Mouse (Mus musculus): ENCODE measurements around the gene Cav3. TPM values are rescaled to one million over a fixed set of nuclear protein-coding genes. Genes with fewer than 3 reads are reported as not detected.

Cav3 gene
- polyA plus RNA-seq, 2 experiments: not detected

GRCm38 (mm10) chr6:112510346-112510745 lies 51.0 kb downstream of the Cav3 start:
- 55% methylated on average over 4 of the region's 4 CpGs for WGBS (ENCODE audit: insufficient replicate concordance)
- no peak overlapping the region for H3K4me3 ChIP-seq (ENCODE audit: insufficient read depth in 1 of 2, low read depth in 2 of 2, low read length in 2 of 2)
- H3K9ac ChIP-seq (replicated peaks): no peak overlapping the region
- H3K4me1 ChIP-seq (replicated peaks; ENCODE audit: control insufficient read depth in 2 of 2, insufficient read depth in 2 of 2, low read length in 1 of 2): no peaks in the 10 kb centered on the region
- no peaks in the 10 kb centered on the region for H3K27me3 ChIP-seq (ENCODE audit: control insufficient read depth, insufficient read depth, low read length)
- no peak for DNase-seq (ENCODE audit: low read depth in 3 of 3, low spot score in 3 of 3)
- no peaks in the 10 kb centered on the region for H3K9me3 ChIP-seq (ENCODE audit: control insufficient read depth, low read length)
- no peaks in the 10 kb centered on the region for H3K36me3 ChIP-seq (replicated peaks; ENCODE audit: control insufficient read depth, insufficient read depth, low read depth)
- TF ChIP-seq EP300 (IDR thresholded peaks at IDR 0.05; ENCODE audit: low read depth) (no peak), CTCF (IDR thresholded peaks at IDR 0.05; ENCODE audit: low read depth) (no peak)
- no peak for ATAC-seq (ENCODE audit: insufficient read depth)
- H3K4me2 ChIP-seq (ENCODE audit: low read depth): no peak overlapping the region
- no peak overlapping the region for H3K27ac ChIP-seq

GRCm38 (mm10) chr6:112514591-112514990 lies 55.3 kb downstream of the Cav3 start:
- Histone ChIP-seq H3K9me3 (ENCODE audit: control insufficient read depth, low read length) (no peaks in the 10 kb centered on the region), H3K4me2 (ENCODE audit: low read depth) (no peak overlapping the region), H3K27me3 (ENCODE audit: control insufficient read depth, insufficient read depth, low read length) (no peaks in the 10 kb centered on the region), H3K4me3 (ENCODE audit: insufficient read depth in 1 of 2, low read depth in 2 of 2, low read length in 2 of 2) (no peak overlapping the region), H3K36me3 (replicated peaks; ENCODE audit: control insufficient read depth, insufficient read depth, low read depth) (no peaks in the 10 kb centered on the region), H3K4me1 (replicated peaks; ENCODE audit: control insufficient read depth in 2 of 2, insufficient read depth in 2 of 2, low read length in 1 of 2) (no peaks in the 10 kb centered on the region), H3K9ac (replicated peaks) (no peak overlapping the region), H3K27ac (no peak overlapping the region)
- WGBS (ENCODE audit: insufficient replicate concordance): 70% methylated on average over 6 of the region's 6 CpGs
- TF ChIP-seq CTCF (IDR thresholded peaks at IDR 0.05; ENCODE audit: low read depth) (no peak), EP300 (IDR thresholded peaks at IDR 0.05; ENCODE audit: low read depth) (no peak)
- ATAC-seq (ENCODE audit: insufficient read depth): no peak
- no peak for DNase-seq (ENCODE audit: low read depth in 3 of 3, low spot score in 3 of 3)

GRCm38 (mm10) chr6:112516496-112516895 lies 57.2 kb downstream of the Cav3 start:
- Histone ChIP-seq H3K36me3 (replicated peaks; ENCODE audit: control insufficient read depth, insufficient read depth, low read depth) (no peaks in the 10 kb centered on the region), H3K27ac (no peak overlapping the region), H3K4me1 (replicated peaks; ENCODE audit: control insufficient read depth in 2 of 2, insufficient read depth in 2 of 2, low read length in 1 of 2) (no peaks in the 10 kb centered on the region), H3K9ac (replicated peaks) (no peak overlapping the region), H3K9me3 (ENCODE audit: control insufficient read depth, low read length) (no peaks in the 10 kb centered on the region), H3K4me3 (ENCODE audit: insufficient read depth in 1 of 2, low read depth in 2 of 2, low read length in 2 of 2) (no peak overlapping the region), H3K4me2 (ENCODE audit: low read depth) (no peak overlapping the region), H3K27me3 (ENCODE audit: control insufficient read depth, insufficient read depth, low read length) (no peaks in the 10 kb centered on the region)
- ATAC-seq (ENCODE audit: insufficient read depth) (no peak), DNase-seq (ENCODE audit: low read depth in 3 of 3, low spot score in 3 of 3) (no peak)
- 33% methylated on average over 1 of the region's 1 CpGs for WGBS (ENCODE audit: insufficient replicate concordance)
- TF ChIP-seq CTCF (IDR thresholded peaks at IDR 0.05; ENCODE audit: low read depth) (no peak), EP300 (IDR thresholded peaks at IDR 0.05; ENCODE audit: low read depth) (no peak)

GRCm38 (mm10) chr6:112517572-112517971 lies 58.3 kb downstream of the Cav3 start:
- TF ChIP-seq CTCF (IDR thresholded peaks at IDR 0.05; ENCODE audit: low read depth): no peak
- TF ChIP-seq EP300 (IDR thresholded peaks at IDR 0.05; ENCODE audit: low read depth): no peak
- no peaks in the 10 kb centered on the region for H3K27me3 ChIP-seq (ENCODE audit: control insufficient read depth, insufficient read depth, low read length)
- ATAC-seq (ENCODE audit: insufficient read depth) (no peak), DNase-seq (ENCODE audit: low read depth in 3 of 3, low spot score in 3 of 3) (no peak)
- H3K4me2 ChIP-seq (ENCODE audit: low read depth): no peak overlapping the region
- no peak overlapping the region for H3K27ac ChIP-seq
- no peaks in the 10 kb centered on the region for H3K36me3 ChIP-seq (replicated peaks; ENCODE audit: control insufficient read depth, insufficient read depth, low read depth)
- WGBS (ENCODE audit: insufficient replicate concordance): 50% methylated on average over 3 of the region's 3 CpGs
- H3K9ac ChIP-seq (replicated peaks): no peak overlapping the region
- no peaks in the 10 kb centered on the region for H3K4me1 ChIP-seq (replicated peaks; ENCODE audit: control insufficient read depth in 2 of 2, insufficient read depth in 2 of 2, low read length in 1 of 2)
- no peaks in the 10 kb centered on the region for H3K9me3 ChIP-seq (ENCODE audit: control insufficient read depth, low read length)
- no peak overlapping the region for H3K4me3 ChIP-seq (ENCODE audit: insufficient read depth in 1 of 2, low read depth in 2 of 2, low read length in 2 of 2)

GRCm38 (mm10) chr6:112517991-112518390 lies 58.7 kb downstream of the Cav3 start:
- ATAC-seq (ENCODE audit: insufficient read depth) (no peak), DNase-seq (ENCODE audit: low read depth in 3 of 3, low spot score in 3 of 3) (no peak)

More at GRCm38 (mm10) chr6:112517991-112518390, 58.7 kb downstream of the Cav3 start:
- TF ChIP-seq EP300 (IDR thresholded peaks at IDR 0.05; ENCODE audit: low read depth) (no peak), CTCF (IDR thresholded peaks at IDR 0.05; ENCODE audit: low read depth) (no peak)
- H3K4me3 ChIP-seq (ENCODE audit: insufficient read depth in 1 of 2, low read depth in 2 of 2, low read length in 2 of 2): no peak overlapping the region
- no peak overlapping the region for H3K27ac ChIP-seq
- no peak overlapping the region for H3K9ac ChIP-seq (replicated peaks)
- H3K9me3 ChIP-seq (ENCODE audit: control insufficient read depth, low read length): no peaks in the 10 kb centered on the region
- H3K27me3 ChIP-seq (ENCODE audit: control insufficient read depth, insufficient read depth, low read length): no peaks in the 10 kb centered on the region
- WGBS (ENCODE audit: insufficient replicate concordance): 20% methylated on average over 3 of the region's 3 CpGs
- H3K4me1 ChIP-seq (replicated peaks; ENCODE audit: control insufficient read depth in 2 of 2, insufficient read depth in 2 of 2, low read length in 1 of 2): no peaks in the 10 kb centered on the region
- H3K4me2 ChIP-seq (ENCODE audit: low read depth): no peak overlapping the region
- H3K36me3 ChIP-seq (replicated peaks; ENCODE audit: control insufficient read depth, insufficient read depth, low read depth): no peaks in the 10 kb centered on the region

Other genes with a start within 250 kb of the Cav3 start
- 0.22 and 0.27 TPM in 2 replicates for gene Lmcd1, start 185.7 kb upstream of the Cav3 start, polyA plus RNA-seq (2012; rRNA removed)
- gene Lmcd1, start 185.7 kb upstream of the Cav3 start, polyA plus RNA-seq (2014; fragmentation: Nextera tagmentation; extraction: Ambion mirVana): 0.39 and 0.52 TPM in 2 replicates
- gene Ssu2, start 71.5 kb upstream of the Cav3 start, polyA plus RNA-seq (2012; rRNA removed): 0.04 TPM in 1 of 2 replicates, not detected in the other
- gene Ssu2, start 71.5 kb upstream of the Cav3 start, polyA plus RNA-seq (2014; fragmentation: Nextera tagmentation; extraction: Ambion mirVana): not detected in 2 replicates
- 0.01 and 0.02 TPM in 2 replicates for gene Oxtr, start 30.4 kb downstream of the Cav3 start, polyA plus RNA-seq (2012; rRNA removed)
- gene Oxtr, start 30.4 kb downstream of the Cav3 start, polyA plus RNA-seq (2014; fragmentation: Nextera tagmentation; extraction: Ambion mirVana): not detected in 2 replicates
- 7.2 and 8.3 TPM in 2 replicates for gene Rad18, start 237.2 kb downstream of the Cav3 start, polyA plus RNA-seq (2012; rRNA removed)
- 22.4 and 26.0 TPM in 2 replicates for gene Rad18, start 237.2 kb downstream of the Cav3 start, polyA plus RNA-seq (2014; fragmentation: Nextera tagmentation; extraction: Ambion mirVana)

All from liver, embryonic 14.5 days (tissue).